Mouse (Mus musculus) CD4-positive, CD25-positive, alpha-beta regulatory T cell, adult 2 months (primary cell): ENCODE data around the gene Ptn.
"Not testable (repeated sequence)": the region's sequence is repeated elsewhere in the genome, so short reads cannot be mapped to it uniquely, and the experiment has no call there.

Source experiments
- DNase-seq: peaks from one replicate; pipeline ENCODE4 v3.0.0-alpha.2; 2012; ENCODE audit warnings: low read depth, low spot score

Gene Ptn

GRCm38 (mm10) chr6:36766941-36767340, 43.1 kb downstream of the Ptn start:
- DNase-seq, result no peak

DNA sequence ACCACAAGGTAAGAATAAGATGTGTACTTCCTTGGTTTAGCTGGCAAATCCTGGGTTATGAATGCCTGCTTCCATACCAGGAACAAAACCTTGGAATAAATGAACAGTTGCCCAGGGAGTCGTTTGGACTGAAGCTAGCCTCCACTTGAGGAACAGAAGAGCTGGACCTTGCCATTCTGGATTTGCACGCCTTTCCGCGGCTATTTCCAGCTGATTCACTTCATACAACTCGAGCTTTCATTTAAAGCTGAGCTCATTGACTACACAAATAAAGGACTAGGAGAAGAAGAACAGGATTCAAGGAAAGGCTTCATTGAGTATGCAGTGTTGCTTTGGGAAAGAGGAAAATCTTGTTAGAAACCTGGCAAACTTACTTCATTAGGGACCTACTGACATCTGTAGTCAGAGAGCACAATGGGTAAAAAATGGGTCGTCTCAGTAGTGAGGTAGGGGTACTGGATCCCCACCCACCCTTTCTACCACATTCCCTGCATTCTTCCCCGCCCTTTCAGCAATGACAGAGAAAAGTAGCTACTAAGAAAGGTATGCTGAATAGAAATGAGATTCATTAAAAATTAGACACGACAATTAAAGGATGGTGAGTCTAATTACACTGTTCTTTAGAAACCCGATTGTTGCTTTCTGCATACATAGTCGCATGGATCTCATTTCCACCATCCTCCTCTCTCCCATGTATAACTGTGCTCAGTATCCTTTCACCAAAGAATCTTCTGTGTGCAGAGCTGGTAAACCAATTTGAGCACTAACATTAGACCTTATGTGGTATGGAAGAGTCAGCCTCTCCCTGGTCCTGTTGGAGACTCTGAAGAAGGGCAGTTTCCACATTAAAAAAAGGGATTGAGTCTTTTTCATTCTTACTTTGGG, 54.8 kb downstream of the Ptn start:
- DNase-seq, result no peak

DNA sequence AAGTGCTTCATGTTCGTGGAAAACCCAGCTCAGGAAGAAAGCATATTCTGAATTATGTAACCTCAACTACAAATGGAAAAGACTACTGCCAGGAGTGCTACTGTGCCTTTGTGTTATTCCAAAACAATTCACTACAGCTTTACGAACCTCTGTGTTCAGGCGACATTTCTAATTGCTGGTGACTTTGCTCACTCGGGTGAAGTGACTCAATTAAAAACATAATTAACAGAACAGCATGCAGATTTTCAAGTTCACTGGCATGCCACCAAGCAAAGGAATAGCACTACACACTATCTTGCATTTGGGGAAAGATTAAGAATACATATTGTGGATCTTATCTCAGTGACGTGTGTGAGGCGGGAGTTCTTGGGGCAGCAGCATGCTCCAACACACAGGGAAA, 57.1 kb downstream of the Ptn start:
- DNase-seq, result no peak

GRCm38 (mm10) chr6:36739811-36740210, 70.2 kb downstream of the Ptn start:
- DNase-seq, result no peak

GRCm38 (mm10) chr6:36736763-36737162, 73.3 kb downstream of the Ptn start:
- DNase-seq, result no peak

DNA sequence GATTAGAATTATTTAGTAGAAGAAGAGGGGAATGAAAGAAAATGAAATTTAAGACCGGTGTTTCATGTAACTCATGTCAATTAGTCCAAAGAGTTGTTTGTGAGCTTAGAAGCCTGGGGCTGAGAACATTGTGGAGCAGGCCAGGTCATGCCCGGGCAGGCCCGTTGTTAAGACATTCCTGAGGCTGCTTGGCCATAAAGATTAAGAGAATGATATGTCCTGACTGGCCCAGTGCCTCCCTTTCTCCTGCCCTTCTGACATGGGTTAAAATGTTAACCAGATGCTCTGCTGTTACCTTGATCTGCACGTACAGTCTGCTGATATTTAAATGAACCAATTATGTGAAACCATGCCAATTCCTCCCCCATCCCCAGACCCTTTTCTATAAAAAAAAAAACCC, 74.4 kb downstream of the Ptn start:
- DNase-seq, result not testable (repeated sequence)

GRCm38 (mm10) chr6:36729811-36730210, 80.2 kb downstream of the Ptn start:
- not testable (repeated sequence) for DNase-seq

GRCm38 (mm10) chr6:36728079-36728478, 81.9 kb downstream of the Ptn start:
- no peak for DNase-seq

- no peak for DNase-seq
These were observed 84.4 kb downstream of the Ptn start for GRCm38 (mm10) chr6:36725509-36726160.

DNA sequence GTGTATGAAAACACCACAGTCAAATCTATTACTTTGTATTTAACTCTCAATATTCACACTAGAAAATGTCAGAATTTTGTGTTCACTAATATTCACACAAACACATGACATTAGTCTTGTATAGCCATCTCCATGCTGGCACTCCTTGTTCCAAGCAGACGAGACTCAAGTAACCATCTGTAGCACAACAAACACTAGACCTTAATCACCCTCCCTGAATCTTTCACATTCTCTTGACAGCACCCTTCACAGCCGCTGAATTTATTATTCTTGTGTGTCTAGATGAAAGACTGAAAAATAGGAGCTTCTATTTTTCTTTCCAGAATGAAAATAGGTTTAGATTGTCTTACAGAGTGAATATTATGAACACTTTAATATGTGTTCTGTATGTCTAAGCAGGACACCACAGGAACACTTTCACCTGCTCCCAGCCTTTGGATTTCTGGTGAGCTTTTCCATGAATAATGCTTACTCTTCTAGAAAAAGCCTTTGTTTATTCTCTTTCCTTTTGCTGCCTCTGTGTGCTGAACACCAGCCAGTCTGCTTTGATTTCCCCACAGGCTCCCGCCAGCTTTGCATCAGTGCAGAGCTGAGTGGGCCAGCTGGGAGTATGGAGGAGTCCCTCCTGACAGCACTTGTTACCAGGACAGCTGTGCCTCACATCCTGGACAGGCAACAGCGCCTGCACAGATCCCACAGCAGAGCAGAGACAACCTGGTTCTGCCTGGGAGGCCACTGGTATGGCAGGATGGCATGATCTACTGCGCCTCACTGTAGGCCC, 87.1 kb downstream of the Ptn start:
- DNase-seq, result no peak

DNA sequence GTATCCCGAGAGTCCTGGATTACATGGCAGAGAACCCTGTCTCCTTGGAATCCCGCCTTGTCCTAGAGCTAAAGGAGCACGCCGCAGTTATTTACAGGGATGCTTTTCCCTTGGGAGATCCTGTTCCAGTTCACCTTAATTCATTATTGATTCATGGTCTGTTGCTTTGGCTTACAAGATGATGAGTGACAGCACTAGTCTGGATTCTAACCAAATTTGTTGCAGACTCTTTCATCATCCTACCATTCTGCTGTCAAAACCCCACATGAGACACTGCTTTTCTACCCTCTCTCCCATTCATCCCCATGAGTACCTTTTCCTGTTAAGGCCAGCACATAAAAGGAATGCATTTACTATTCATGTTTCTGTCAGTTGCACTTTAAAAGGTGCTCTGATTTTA, 96.7 kb downstream of the Ptn start:
- no peak for DNase-seq

- DNase-seq, result no peak
These were observed 114.5 kb downstream of the Ptn start for GRCm38 (mm10) chr6:36695481-36695880.

DNA sequence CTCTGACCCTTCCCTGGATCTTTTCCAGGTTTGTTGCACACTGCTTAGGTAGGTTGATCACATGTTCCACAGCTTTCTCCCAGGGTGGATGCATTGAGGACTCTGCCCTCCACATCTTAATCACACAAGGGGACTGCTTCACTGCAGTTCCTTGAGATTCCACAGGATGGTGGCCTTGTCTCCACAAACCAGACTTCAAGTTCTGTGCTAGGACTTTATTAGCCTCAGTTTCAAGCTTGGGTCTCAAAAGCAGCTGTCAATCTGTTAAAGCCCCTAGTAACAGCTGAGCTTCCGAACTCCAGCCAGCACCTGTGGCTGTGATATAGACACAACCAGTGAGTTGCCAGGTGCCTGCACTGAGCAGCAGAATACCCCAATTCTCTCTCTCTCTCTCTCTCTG, 118.5 kb downstream of the Ptn start:
- DNase-seq, result no peak

DNA sequence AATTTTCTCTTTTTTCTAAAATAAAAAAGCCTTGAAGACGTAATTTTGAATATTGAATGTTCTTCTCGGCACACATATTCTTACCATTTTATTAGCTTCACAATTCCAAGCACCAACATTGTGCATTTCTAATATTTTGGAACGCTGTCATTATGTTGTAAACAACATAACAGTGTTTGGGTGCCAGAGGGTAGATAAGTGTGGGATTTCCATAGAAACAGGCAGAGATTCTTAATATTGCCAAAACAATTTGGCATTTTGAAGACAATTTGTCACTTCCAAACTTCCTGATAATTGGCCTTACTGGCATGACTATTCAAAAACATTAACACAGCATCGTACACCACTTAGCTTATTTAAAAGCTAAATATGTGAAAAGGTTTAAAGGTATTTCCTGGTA, 119.1 kb downstream of the Ptn start:
- DNase-seq, result no peak

GRCm38 (mm10) chr6:36676710-36677691, 133.0 kb downstream of the Ptn start:
- DNase-seq, result no peak

- DNase-seq, result no peak
These were observed 137.4 kb downstream of the Ptn start for GRCm38 (mm10) chr6:36672399-36673221.

DNA sequence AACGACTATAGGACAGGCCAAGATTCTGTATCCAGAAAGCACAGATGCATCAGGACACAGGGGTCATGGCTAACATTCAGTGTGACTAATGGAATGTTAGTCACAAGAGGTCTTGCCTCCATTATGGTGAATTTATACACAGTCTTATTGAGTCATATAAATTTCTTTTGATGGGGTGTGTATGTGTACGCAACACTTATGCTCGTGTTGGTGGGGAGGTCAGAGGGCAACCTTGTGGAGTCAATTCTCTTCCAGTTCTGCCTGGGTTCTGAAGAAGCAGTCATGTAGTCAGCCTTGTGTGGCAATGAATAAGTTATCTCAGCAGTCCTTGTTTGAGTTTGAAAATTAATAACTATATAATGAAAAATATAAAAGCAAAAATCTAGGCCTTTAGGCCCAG, 138.7 kb downstream of the Ptn start:
- no peak for DNase-seq
